In the genomic region with DNA sequence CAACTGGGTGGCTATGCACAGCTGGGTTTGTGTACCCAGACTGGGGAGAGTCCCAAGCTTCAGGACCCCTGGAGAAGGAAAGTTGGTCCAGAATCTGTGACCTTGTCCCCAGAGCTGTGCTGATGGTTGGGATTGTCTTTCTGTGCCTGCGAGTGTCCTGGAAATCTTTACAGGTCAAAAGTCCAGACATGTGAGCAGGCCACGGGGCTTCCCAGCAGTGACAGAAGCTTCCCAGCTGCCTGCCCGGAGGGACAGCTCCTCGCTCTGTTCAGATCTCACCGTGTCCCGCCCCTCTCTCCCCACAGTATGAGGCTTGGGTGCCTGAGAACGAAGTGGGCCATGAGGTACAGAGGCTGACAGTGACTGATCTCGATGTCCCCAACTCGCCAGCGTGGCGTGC, we compare ENCODE assay signal across 26 mouse cellular contexts. TPM values are rescaled to one million over a fixed set of nuclear protein-coding genes. Genes with fewer than 3 reads are reported as not detected.
"Had no signal": no experiment of that assay in that cellular context is flagged by ENCODE, and none has a peak within 500 bp of the region (broad histone marks: within the 10 kb centered on the region; RNA-seq: fewer than 3 reads in every experiment).

No protein-coding gene starts in this region.

- H3K4me2 ChIP-seq: lung, embryonic 14.5 days; midbrain, embryonic 12.5 days; neural tube, embryonic 13.5 days; neural tube, embryonic 15.5 days had no signal

- H3K27ac ChIP-seq: liver, embryonic 14.5 days; midbrain, embryonic 10.5 days; midbrain, embryonic 12.5 days; neural tube, embryonic 13.5 days; neural tube, embryonic 15.5 days had no signal

- H3K36me3 ChIP-seq: midbrain, embryonic 10.5 days; midbrain, embryonic 12.5 days; neural tube, embryonic 15.5 days had no signal

- H3K9ac ChIP-seq: liver, embryonic 14.5 days; lung, embryonic 14.5 days; midbrain, embryonic 12.5 days; neural tube, embryonic 13.5 days; neural tube, embryonic 15.5 days had no signal

- DNase-seq: lung, adult 18-20 months; lung, embryonic 14.5 days; lung, postnatal 10 days; lung, postnatal 4 days; midbrain, embryonic 14.5 days; retina, postnatal 1 day; right cerebral cortex, adult 18-20 months; right cerebral cortex, postnatal 25 days; right cerebral cortex, postnatal 4 days; spleen, adult 18-20 months; thymus, adult 18-20 months; thymus, postnatal 14 days; thymus, postnatal 36 days had no signal

- H3K27me3 ChIP-seq: neural tube, embryonic 13.5 days; neural tube, embryonic 15.5 days had no signal

- H3K4me1 ChIP-seq: midbrain, embryonic 12.5 days had no signal

- H3K4me3 ChIP-seq: midbrain, embryonic 10.5 days; midbrain, embryonic 12.5 days; myocyte; neural tube, embryonic 13.5 days; neural tube, embryonic 15.5 days had no signal

- H3K9me3 ChIP-seq: midbrain, embryonic 10.5 days; midbrain, embryonic 12.5 days; neural tube, embryonic 13.5 days; neural tube, embryonic 15.5 days had no signal

- ATAC-seq: midbrain, embryonic 16.5 days had no signal

RNA-seq across cellular contexts. Expression of gene 6030452D12Rik, which starts 40.7 kb away (rescaled TPM):
- polyA plus RNA-seq: liver, embryonic 14.5 days; lung, embryonic 14.5 days; lung, embryonic 16.5 days; midbrain, embryonic 10.5 days; midbrain, embryonic 12.5 days; midbrain, embryonic 14.5 days; midbrain, embryonic 16.5 days; myocyte; neural tube, embryonic 11.5 days; neural tube, embryonic 13.5 days; neural tube, embryonic 15.5 days; small intestine, adult 2 months; stomach, embryonic 14.5 days; stomach, embryonic 16.5 days; thymus, postnatal 0 days had no signal
